Mouse (Mus musculus): ENCODE measurements around the gene Igsf21.

GRCm38 (mm10) chr4:140086192-140086591, 160.4 kb downstream of the Igsf21 start:
- TF ChIP-seq MAX (IDR thresholded peaks at IDR 0.05; ENCODE audit: low read depth) (no peak), POLR2A (IDR thresholded peaks at IDR 0.05; ENCODE audit: insufficient read length, low read depth) (no peak), MYOD1 (IDR thresholded peaks at IDR 0.05; ENCODE audit: control insufficient read depth in 1 of 3, insufficient read length in 2 of 3, low read depth in 2 of 3) (no peak), E2F4 (IDR thresholded peaks at IDR 0.05; ENCODE audit: insufficient read depth) (no peak), MYOG (IDR thresholded peaks at IDR 0.05; ENCODE audit: control insufficient read depth in 1 of 3, insufficient read depth in 1 of 3, insufficient read length in 2 of 3, low read depth in 2 of 3) (no peak), USF1 (IDR thresholded peaks at IDR 0.05; ENCODE audit: low read depth) (no peak), TCF3 (IDR thresholded peaks at IDR 0.05; ENCODE audit: insufficient read length, low read depth) (no peak), TCF12 (IDR thresholded peaks at IDR 0.05; ENCODE audit: insufficient read depth, poor library complexity, severe bottlenecking) (no peak), SRF (IDR thresholded peaks at IDR 0.05; ENCODE audit: control insufficient read depth, insufficient read length, low read depth) (no peak), REST (IDR thresholded peaks at IDR 0.05; ENCODE audit: insufficient read depth, insufficient read length) (no peak)

Measured in myocyte (in vitro differentiated cells).